Mouse (Mus musculus) lung, embryonic 16.5 days (tissue): ENCODE results near the gene Dlst. TPM values are rescaled to one million over a fixed set of nuclear protein-coding genes. Genes with fewer than 3 reads are reported as not detected.
A peak's percentile ranks its signal among the peaks of the same experiment; 100 is the strongest.

ENCODE experiments used
- ATAC-seq: fragments of 200-750 bp; cut with Nextera tagmentation; 2 replicates; pipeline ENCODE4 v1.8.0; 2017; ENCODE audit warnings: low read depth, mild to moderate bottlenecking, moderate library complexity
- H3K27ac ChIP-seq: fragments of 300-500 bp; sonication (generic); 2 replicates; pipeline ENCODE4 v1.5.1; 2014; ENCODE audit warnings: mild to moderate bottlenecking, control low read depth, low read length
- H3K27me3 ChIP-seq: fragments of 300-500 bp; sonication (generic); 2 replicates; pipeline ENCODE4 v1.6.1; 2014; ENCODE audit warnings: low read depth, low read length, mixed read lengths; ENCODE audit not compliant: control insufficient read depth, insufficient read depth
- H3K36me3 ChIP-seq: fragments of 300-500 bp; sonication (generic); 2 replicates; pipeline ENCODE4 v1.6.1; 2014; ENCODE audit warnings: low read length; ENCODE audit not compliant: control insufficient read depth, insufficient read depth
- H3K4me1 ChIP-seq: fragments of 300-500 bp; sonication (generic); replicated peaks from 2 replicates; pipeline ENCODE4 v1.6.1; 2014; ENCODE audit warnings: low read length, mixed read lengths; ENCODE audit not compliant: control insufficient read depth, insufficient read depth
- H3K4me2 ChIP-seq: fragments of 300-500 bp; sonication (generic); 2 replicates; pipeline ENCODE4 v1.6.1; 2014; ENCODE audit warnings: low read depth, low read length, control low read depth
- H3K4me3 ChIP-seq: fragments of 300-500 bp; sonication (generic); 2 replicates; pipeline ENCODE4 v1.5.1; 2014; ENCODE audit warnings: mild to moderate bottlenecking, low read length, control low read depth
- H3K9ac ChIP-seq: fragments of 300-500 bp; sonication (generic); 2 replicates; pipeline ENCODE4 v1.6.1; 2014; ENCODE audit warnings: low read length, control low read depth
- H3K9me3 ChIP-seq: fragments of 300-500 bp; sonication (generic); 2 replicates; pipeline ENCODE4 v1.6.1; 2016; ENCODE audit warnings: low read length; ENCODE audit not compliant: control insufficient read depth
- WGBS: fragments of 180-500 bp; shearing (Covaris S2); extraction: QIAGEN DNeasy Blood & Tissue Kit; methylation state at CpG from one replicate; pipeline ENCODE4 v1.1.7; 2014; 5-methylcytosine and 5-hydroxymethylcytosine counted together
- polyA plus RNA-seq: library from polyadenylated mRNA; unstranded; fragments of >200 nt; fragmentation: Nextera tagmentation; extraction: Ambion mirVana; gene quantifications from 2 replicates; pipeline ENCODE4 v1.2.1, GENCODE M21; 2015

The Dlst gene
- polyA plus RNA-seq, 1 experiment from 2014 or later, result 110 TPM

DNA sequence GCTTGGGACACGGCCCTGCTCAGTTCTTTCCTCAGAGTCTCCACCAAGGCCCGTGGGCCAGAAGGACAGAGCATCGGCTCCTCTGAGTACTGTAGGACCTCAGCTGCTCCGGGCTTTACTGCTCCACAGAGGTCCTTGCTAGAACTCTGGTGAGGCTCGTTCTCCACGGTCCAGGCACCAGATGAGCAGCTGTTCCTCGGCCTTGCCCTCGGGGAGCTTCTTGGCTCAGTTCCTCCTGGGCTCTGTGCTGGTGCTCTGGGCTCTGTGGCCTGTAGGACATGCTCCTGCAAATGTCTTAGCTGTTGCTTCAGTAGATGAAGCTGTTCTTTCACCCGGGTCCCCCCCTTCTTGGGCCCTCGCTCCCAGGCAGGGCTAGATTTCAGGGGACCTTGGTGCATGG lies 15.9 kb upstream of the Dlst start:
- Histone ChIP-seq H3K4me1 (no peaks in the 10 kb centered on the region), H3K9ac (no peak overlapping the region), H3K4me2 (no peak overlapping the region), H3K4me3 (no peak overlapping the region), H3K36me3 (no peaks in the 10 kb centered on the region), H3K9me3 (no peaks in the 10 kb centered on the region), H3K27me3 (no peaks in the 10 kb centered on the region), H3K27ac (no peak overlapping the region)
- 66% methylated on average over 10 of the region's 10 CpGs for WGBS
- peak; percentile 22; the same call in 1 of the 2 replicates for ATAC-seq

DNA sequence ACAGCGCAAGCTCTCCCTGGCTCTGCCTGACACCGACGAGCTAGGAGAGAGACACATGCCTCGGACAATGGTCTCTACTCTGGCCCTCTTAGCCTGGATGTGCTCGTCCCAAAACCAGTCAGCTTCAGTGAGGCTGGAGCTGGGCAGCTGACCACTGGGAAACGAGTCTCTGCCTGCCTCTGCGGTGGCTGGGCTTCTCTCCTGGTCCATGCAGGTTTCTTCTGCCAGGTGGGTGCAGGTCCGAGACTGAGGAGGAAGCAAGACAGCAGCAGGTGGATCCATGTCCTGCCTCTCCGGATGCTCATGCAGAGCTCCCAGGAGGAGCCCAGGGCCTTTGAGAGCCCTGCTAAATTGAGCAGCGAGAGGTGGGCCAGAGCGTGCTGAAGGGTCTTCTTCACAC lies 15.5 kb upstream of the Dlst start:
- Histone ChIP-seq H3K4me3 (no peak overlapping the region), H3K36me3 (no peaks in the 10 kb centered on the region), H3K9me3 (no peaks in the 10 kb centered on the region), H3K27me3 (no peaks in the 10 kb centered on the region), H3K4me2 (no peak overlapping the region), H3K4me1 (no peaks in the 10 kb centered on the region), H3K9ac (no peak overlapping the region), H3K27ac (no peak overlapping the region)
- 81% methylated on average over 11 of the region's 11 CpGs for WGBS
- no peak for ATAC-seq

DNA sequence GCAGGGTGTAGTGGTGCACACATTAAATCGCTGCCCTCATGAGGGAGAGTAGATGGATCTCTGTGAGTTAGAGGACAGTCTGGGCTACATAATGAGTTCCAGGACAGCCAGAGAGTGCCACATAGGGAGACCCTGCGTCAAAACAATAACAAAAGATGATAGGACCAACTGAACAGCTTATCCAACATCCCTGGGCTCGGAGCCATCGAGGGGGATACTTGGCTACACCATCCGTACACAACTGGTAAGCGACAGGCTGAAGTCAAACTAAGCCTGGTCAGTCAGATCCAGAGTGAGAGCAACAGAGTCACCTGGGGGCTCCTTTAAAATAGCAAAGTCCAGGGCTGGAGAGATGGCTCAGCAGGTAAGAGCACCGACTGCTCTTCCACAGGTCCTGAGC lies 14.8 kb upstream of the Dlst start:
- Histone ChIP-seq H3K4me2 (no peak overlapping the region), H3K27ac (no peak overlapping the region), H3K9ac (no peak overlapping the region), H3K4me3 (no peak overlapping the region), H3K4me1 (no peaks in the 10 kb centered on the region), H3K36me3 (no peaks in the 10 kb centered on the region), H3K9me3 (no peaks in the 10 kb centered on the region), H3K27me3 (no peaks in the 10 kb centered on the region)
- 66% methylated on average over 7 of the region's 7 CpGs for WGBS
- no peak for ATAC-seq

DNA sequence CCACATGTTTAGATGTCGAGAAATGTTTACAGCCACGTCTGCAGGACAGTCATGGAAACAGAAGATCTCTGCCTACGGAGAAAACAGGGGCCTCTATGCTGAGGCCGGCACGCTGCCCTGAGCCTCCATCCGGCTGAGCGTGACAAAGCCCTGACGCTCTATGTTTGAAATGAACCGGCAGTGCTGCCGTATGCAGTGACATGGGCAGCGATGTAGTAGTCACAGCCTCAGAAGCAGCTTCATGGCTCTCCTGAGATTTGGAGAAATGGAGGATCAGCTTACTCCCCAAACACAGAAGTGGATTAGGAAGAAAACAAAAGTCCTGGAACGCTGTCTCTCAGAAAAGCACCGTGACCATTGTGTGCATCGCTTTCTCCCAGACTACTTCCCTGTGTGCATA lies 9.6 kb upstream of the Dlst start:
- no peak overlapping the region for H3K27ac ChIP-seq
- H3K4me3 ChIP-seq, result no peak overlapping the region
- H3K4me2 ChIP-seq, result no peak overlapping the region
- no peaks in the 10 kb centered on the region for H3K4me1 ChIP-seq
- no peak for ATAC-seq
- H3K27me3 ChIP-seq, result no peaks in the 10 kb centered on the region
- no peaks in the 10 kb centered on the region for H3K9me3 ChIP-seq
- no peak overlapping the region for H3K9ac ChIP-seq
- 60% methylated on average over 14 of the region's 14 CpGs for WGBS
- no peaks in the 10 kb centered on the region for H3K36me3 ChIP-seq

DNA sequence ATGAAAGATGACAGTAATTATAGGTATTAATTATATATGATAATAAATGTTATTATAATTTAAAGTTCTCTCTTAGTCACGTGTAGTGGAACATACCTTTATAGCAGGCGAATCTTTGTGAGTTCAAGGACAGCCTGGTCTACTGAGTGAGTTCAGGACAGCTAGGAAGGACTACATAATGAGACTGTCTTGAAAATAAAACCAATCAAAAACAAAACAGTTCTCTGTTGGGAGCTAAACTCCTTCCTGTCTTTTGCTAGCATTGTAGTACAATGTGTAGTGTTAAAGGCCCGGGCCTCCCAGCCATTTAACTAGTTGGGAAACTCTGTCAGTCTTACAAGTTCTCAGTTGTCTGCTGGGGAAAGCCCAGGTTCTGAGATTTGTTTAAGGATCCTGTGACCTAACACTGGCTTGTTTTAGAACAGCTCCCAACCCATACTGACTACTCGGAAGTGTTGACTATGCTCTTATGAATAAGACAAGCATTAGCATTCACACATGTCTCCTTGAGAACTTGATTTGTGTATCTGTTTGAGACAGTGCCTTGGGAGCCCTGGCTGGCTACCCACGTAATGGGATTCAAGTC lies 9.0 kb upstream of the Dlst start:
- Histone ChIP-seq H3K27ac (no peak overlapping the region), H3K9me3 (no peaks in the 10 kb centered on the region), H3K27me3 (no peaks in the 10 kb centered on the region), H3K4me3 (no peak overlapping the region), H3K4me2 (no peak overlapping the region), H3K9ac (no peak overlapping the region), H3K36me3 (no peaks in the 10 kb centered on the region), H3K4me1 (no peaks in the 10 kb centered on the region; the same call in 1 of the 2 replicates)
- no peak for ATAC-seq
- 76% methylated on average over 5 of the region's 5 CpGs for WGBS

DNA sequence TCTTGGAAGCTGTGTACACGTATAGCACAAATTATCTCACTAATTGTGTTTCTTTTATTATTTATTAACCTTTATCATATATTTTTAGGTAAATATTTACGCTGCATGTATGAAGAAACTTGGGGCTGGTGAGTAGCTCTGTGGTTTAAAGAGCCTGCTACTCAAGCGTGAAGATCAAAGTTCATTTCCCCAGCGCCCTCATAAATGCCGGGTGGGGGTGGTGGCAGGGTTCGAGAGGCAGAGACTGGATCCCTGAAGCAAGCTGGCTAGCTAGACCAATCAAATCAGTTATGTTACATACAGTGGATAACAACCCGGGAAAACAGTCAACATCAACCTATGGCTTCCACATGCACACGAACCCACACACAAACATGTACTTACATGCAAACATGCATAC lies 7.5 kb upstream of the Dlst start:
- no peak overlapping the region for H3K4me3 ChIP-seq
- no peak overlapping the region for H3K27ac ChIP-seq
- H3K4me1 ChIP-seq, result no peaks in the 10 kb centered on the region; the same call in 1 of the 2 replicates
- no peaks in the 10 kb centered on the region for H3K36me3 ChIP-seq
- no peaks in the 10 kb centered on the region for H3K27me3 ChIP-seq
- no peaks in the 10 kb centered on the region for H3K9me3 ChIP-seq
- no peak for ATAC-seq
- no peak overlapping the region for H3K4me2 ChIP-seq
- WGBS, result 74% methylated on average over 8 of the region's 8 CpGs
- no peak overlapping the region for H3K9ac ChIP-seq

DNA sequence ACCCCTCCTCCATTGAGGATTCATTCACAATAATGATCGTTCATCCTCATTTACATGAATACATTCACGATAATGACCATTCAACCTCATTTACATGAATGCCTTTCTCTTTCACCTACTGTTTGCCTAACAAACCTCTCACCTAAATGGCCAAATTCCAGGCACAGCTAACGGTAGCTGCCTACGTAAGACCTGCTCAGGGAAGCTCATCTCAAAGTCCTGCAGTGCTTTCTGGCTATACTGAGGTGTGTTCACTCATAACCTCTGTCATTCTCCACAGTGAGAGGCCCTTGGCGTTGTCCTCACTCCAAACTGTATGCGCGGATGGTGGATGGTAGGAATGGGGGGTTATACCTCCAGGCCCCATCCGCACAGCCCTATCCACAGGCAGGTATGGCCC lies 5.8 kb upstream of the Dlst start:
- Histone ChIP-seq H3K4me2 (no peak overlapping the region), H3K4me3 (no peak overlapping the region), H3K9me3 (no peaks in the 10 kb centered on the region), H3K27ac (no peak overlapping the region), H3K9ac (no peak overlapping the region), H3K27me3 (no peaks in the 10 kb centered on the region), H3K4me1 (peaks cover 5% of the 10 kb centered on the region), H3K36me3 (no peaks in the 10 kb centered on the region)
- 84% methylated on average over 8 of the region's 8 CpGs for WGBS
- no peak for ATAC-seq

DNA sequence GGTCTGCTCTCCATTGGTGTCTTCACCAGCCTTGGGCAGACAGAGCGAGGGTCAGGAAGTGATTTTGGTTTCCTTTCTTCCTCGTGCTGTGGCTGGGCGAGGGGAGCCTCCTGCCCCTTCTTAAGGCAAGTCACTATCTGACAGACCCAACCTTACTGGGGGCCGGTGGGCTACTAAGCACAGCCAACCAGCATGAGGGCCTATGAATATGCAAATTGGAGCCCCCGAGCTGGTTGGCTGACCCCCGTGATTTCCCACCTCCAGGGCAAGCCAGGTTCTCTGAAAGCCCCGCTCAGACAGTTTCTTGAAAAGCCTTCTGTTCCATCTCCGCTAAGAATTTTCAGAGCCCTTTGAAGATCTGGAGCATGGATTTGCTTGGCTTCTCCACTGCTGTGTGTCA lies 4.3 kb upstream of the Dlst start:
- Histone ChIP-seq H3K36me3 (no peaks in the 10 kb centered on the region), H3K4me3 (no peak overlapping the region), H3K27me3 (no peaks in the 10 kb centered on the region), H3K9ac (peak overlapping the region; percentile 32), H3K4me2 (peak overlapping the region; percentile 35; the same call in 1 of the 2 replicates), H3K4me1 (peaks cover 7% of the 10 kb centered on the region), H3K27ac (no peak overlapping the region), H3K9me3 (no peaks in the 10 kb centered on the region)
- no peak for ATAC-seq
- WGBS, result 6% methylated on average over 8 of the region's 8 CpGs

DNA sequence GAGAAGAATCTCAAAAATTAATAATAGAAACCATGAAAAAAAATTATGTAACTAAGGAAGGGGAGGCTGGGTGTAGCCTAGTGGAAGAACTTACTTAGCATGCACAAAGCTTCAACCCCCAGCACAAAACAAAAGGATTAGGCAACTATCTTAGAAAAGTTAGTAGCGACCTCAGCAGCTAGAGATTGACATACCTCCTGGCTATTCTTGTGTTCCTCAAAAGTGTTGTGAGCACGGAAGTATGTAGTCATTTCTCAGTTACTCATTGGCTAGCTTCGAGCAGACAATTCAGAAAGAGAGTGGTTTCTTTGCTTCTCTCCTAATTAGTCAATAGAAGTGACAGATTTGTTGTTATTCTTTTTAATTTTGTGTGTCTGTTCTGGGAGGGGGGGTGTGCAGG lies 2.0 kb upstream of the Dlst start:
- Histone ChIP-seq H3K4me1 (peaks cover 26% of the 10 kb centered on the region), H3K27ac (no peak overlapping the region), H3K4me3 (no peak overlapping the region), H3K9ac (no peak overlapping the region), H3K36me3 (no peaks in the 10 kb centered on the region), H3K4me2 (no peak overlapping the region), H3K27me3 (no peaks in the 10 kb centered on the region), H3K9me3 (no peaks in the 10 kb centered on the region)
- 49% methylated on average over 3 of the region's 3 CpGs for WGBS
- ATAC-seq, result no peak

DNA sequence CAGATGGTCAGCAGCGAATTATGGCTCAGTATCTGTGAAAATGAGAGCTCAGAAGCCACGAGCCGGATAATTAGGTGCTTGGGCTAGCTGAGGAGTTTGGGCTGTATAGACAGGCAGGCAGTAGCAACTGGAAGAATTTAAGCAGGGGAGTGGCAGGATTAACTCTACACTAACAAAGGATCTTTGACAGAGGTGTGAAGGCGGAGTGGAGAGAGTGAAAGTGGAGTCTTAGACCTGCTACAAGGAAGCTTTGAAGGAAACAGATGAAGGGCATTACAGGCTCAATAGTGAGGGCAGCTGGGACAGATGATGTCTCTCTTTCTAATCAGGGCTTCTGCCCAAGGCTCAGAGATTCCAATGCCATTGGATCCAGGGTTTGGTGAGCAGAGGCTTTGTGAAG lies 1.2 kb upstream of the Dlst start:
- WGBS, result 53% methylated on average over 4 of the region's 4 CpGs
- Histone ChIP-seq H3K9me3 (no peaks in the 10 kb centered on the region), H3K36me3 (no peaks in the 10 kb centered on the region), H3K4me1 (peaks cover 27% of the 10 kb centered on the region), H3K9ac (no peak overlapping the region), H3K4me2 (peak overlapping the region; percentile 80), H3K27ac (no peak overlapping the region; the same call in 1 of the 2 replicates), H3K27me3 (no peaks in the 10 kb centered on the region), H3K4me3 (no peak overlapping the region)
- ATAC-seq, result no peak
